Mouse (Mus musculus): ENCODE measurements around the gene Erich2. TPM values are rescaled to one million over a fixed set of nuclear protein-coding genes. Genes with fewer than 3 reads are reported as not detected.

Erich2 gene
- polyA plus RNA-seq, 1 experiment from 2014 or later = 0.59 TPM

GRCm38 (mm10) chr2:70552067-70552598 lies 43.5 kb downstream of the Erich2 start:
- 84% methylated on average over 15 of the region's 15 CpGs for WGBS
- no peak overlapping the region for H3K27ac ChIP-seq
- H3K4me3 ChIP-seq = no peak overlapping the region
- H3K27me3 ChIP-seq (ENCODE audit: low read depth, poor library complexity, severe bottlenecking) = no peaks in the 10 kb centered on the region
- H3K4me1 ChIP-seq = no peaks in the 10 kb centered on the region
- H3K9me3 ChIP-seq (replicated peaks) = no peaks in the 10 kb centered on the region
- no peaks in the 10 kb centered on the region for H3K36me3 ChIP-seq
- DNase-seq (ENCODE audit: low spot score) = no peak

- WGBS = 68% methylated on average over 4 of the region's 4 CpGs
- DNase-seq (ENCODE audit: low spot score) = no peak
- H3K27me3 ChIP-seq (ENCODE audit: low read depth, poor library complexity, severe bottlenecking) = no peaks in the 10 kb centered on the region
- no peaks in the 10 kb centered on the region for H3K9me3 ChIP-seq (replicated peaks)
- H3K27ac ChIP-seq = no peak within 1 kb of the TSS
- no peaks in the 10 kb centered on the region for H3K4me1 ChIP-seq
- no peaks in the 10 kb centered on the region for H3K36me3 ChIP-seq
- H3K4me3 ChIP-seq = no peak within 1 kb of the TSS
Measured at GRCm38 (mm10) chr2:70552772-70553171, 44.2 kb downstream of the Erich2 start, which contains the start of gene Gad1. Gad1 (plus strand) TSS chr2:70553072.

GRCm38 (mm10) chr2:70553826-70554225 lies 45.2 kb downstream of the Erich2 start:
- Histone ChIP-seq H3K36me3 (no peaks in the 10 kb centered on the region), H3K4me3 (no peak overlapping the region), H3K27me3 (ENCODE audit: low read depth, poor library complexity, severe bottlenecking) (peaks cover 6% of the 10 kb centered on the region), H3K9me3 (replicated peaks) (no peaks in the 10 kb centered on the region), H3K4me1 (no peaks in the 10 kb centered on the region), H3K27ac (no peak overlapping the region)
- 74% methylated on average over 3 of the region's 3 CpGs for whole genome bisulfite sequencing
- no peak for DNase-seq (ENCODE audit: low spot score)

GRCm38 (mm10) chr2:70558112-70558842 lies 49.7 kb downstream of the Erich2 start:
- 8% methylated on average over 18 of the region's 18 CpGs for WGBS
- Histone ChIP-seq H3K4me3 (no peak overlapping the region), H3K9me3 (replicated peaks) (no peaks in the 10 kb centered on the region), H3K4me1 (peaks cover 24% of the 10 kb centered on the region), H3K27me3 (ENCODE audit: low read depth, poor library complexity, severe bottlenecking) (peaks cover 51% of the 10 kb centered on the region), H3K27ac (no peak overlapping the region), H3K36me3 (no peaks in the 10 kb centered on the region)
- peak; percentile 89 for DNase-seq (ENCODE audit: low spot score)

GRCm38 (mm10) chr2:70558843-70559451 lies 50.3 kb downstream of the Erich2 start:
- Histone ChIP-seq H3K36me3 (no peaks in the 10 kb centered on the region), H3K9me3 (replicated peaks) (no peaks in the 10 kb centered on the region), H3K4me1 (peaks cover 30% of the 10 kb centered on the region), H3K27me3 (ENCODE audit: low read depth, poor library complexity, severe bottlenecking) (peaks cover 57% of the 10 kb centered on the region), H3K27ac (no peak overlapping the region), H3K4me3 (no peak overlapping the region)
- WGBS = 11% methylated on average over 24 of the region's 24 CpGs
- DNase-seq (ENCODE audit: low spot score) = no peak

- DNase-seq (ENCODE audit: low spot score) = peak; percentile 91
- Histone ChIP-seq H3K27ac (no peak overlapping the region), H3K27me3 (ENCODE audit: low read depth, poor library complexity, severe bottlenecking) (peaks cover 63% of the 10 kb centered on the region), H3K4me3 (no peak overlapping the region), H3K36me3 (no peaks in the 10 kb centered on the region), H3K9me3 (replicated peaks) (no peaks in the 10 kb centered on the region), H3K4me1 (peaks cover 36% of the 10 kb centered on the region)
- WGBS = under 1% methylated on average over 13 of the region's 13 CpGs
Measured at GRCm38 (mm10) chr2:70559520-70559919, 50.9 kb downstream of the Erich2 start.

GRCm38 (mm10) chr2:70561077-70561795 lies 52.6 kb downstream of the Erich2 start:
- Histone ChIP-seq H3K36me3 (no peaks in the 10 kb centered on the region), H3K4me1 (peaks cover 52% of the 10 kb centered on the region), H3K27ac (no peak overlapping the region), H3K4me3 (no peak overlapping the region; the same call in 1 of the 2 replicates), H3K9me3 (replicated peaks) (no peaks in the 10 kb centered on the region), H3K27me3 (ENCODE audit: low read depth, poor library complexity, severe bottlenecking) (peaks cover 80% of the 10 kb centered on the region)
- WGBS = 1% methylated on average over 29 of the region's 29 CpGs
- peak; percentile 85 for DNase-seq (ENCODE audit: low spot score)

GRCm38 (mm10) chr2:70562011-70562491 lies 53.4 kb downstream of the Erich2 start:
- H3K27ac ChIP-seq = no peak overlapping the region
- no peaks in the 10 kb centered on the region for H3K36me3 ChIP-seq
- peak; percentile 60 for DNase-seq (ENCODE audit: low spot score)
- peak overlapping the region; percentile 40 for H3K4me3 ChIP-seq
- H3K27me3 ChIP-seq (ENCODE audit: low read depth, poor library complexity, severe bottlenecking) = peaks cover 88% of the 10 kb centered on the region
- H3K9me3 ChIP-seq (replicated peaks) = no peaks in the 10 kb centered on the region
- H3K4me1 ChIP-seq = peaks cover 60% of the 10 kb centered on the region
- under 1% methylated on average over 42 of the region's 42 CpGs for WGBS

GRCm38 (mm10) chr2:70562611-70562980 lies 54.0 kb downstream of the Erich2 start:
- Histone ChIP-seq H3K9me3 (replicated peaks) (no peaks in the 10 kb centered on the region), H3K27me3 (ENCODE audit: low read depth, poor library complexity, severe bottlenecking) (peaks cover 94% of the 10 kb centered on the region), H3K27ac (no peak overlapping the region), H3K4me1 (peaks cover 65% of the 10 kb centered on the region), H3K4me3 (peak overlapping the region; percentile 40), H3K36me3 (no peaks in the 10 kb centered on the region)
- no peak for DNase-seq (ENCODE audit: low spot score)
- WGBS = under 1% methylated on average over 32 of the region's 34 CpGs

- H3K9me3 ChIP-seq (replicated peaks) = no peaks in the 10 kb centered on the region
- no peaks in the 10 kb centered on the region for H3K36me3 ChIP-seq
- under 1% methylated on average over 40 of the region's 40 CpGs for WGBS
- H3K27ac ChIP-seq = no peak overlapping the region
- DNase-seq (ENCODE audit: low spot score) = peak; percentile 55
- peaks cover 99% of the 10 kb centered on the region for H3K27me3 ChIP-seq (ENCODE audit: low read depth, poor library complexity, severe bottlenecking)
- H3K4me3 ChIP-seq = peak overlapping the region; percentile 40
- H3K4me1 ChIP-seq = peaks cover 71% of the 10 kb centered on the region
Measured at GRCm38 (mm10) chr2:70562981-70563671, 54.5 kb downstream of the Erich2 start.

- H3K36me3 ChIP-seq = no peaks in the 10 kb centered on the region
- no peak overlapping the region for H3K27ac ChIP-seq
- H3K27me3 ChIP-seq (ENCODE audit: low read depth, poor library complexity, severe bottlenecking) = peaks cover 100% of the 10 kb centered on the region
- 1% methylated on average over 38 of the region's 38 CpGs for WGBS
- H3K4me1 ChIP-seq = peaks cover 79% of the 10 kb centered on the region
- H3K4me3 ChIP-seq = peak overlapping the region; percentile 40
- DNase-seq (ENCODE audit: low spot score) = no peak
- H3K9me3 ChIP-seq (replicated peaks) = no peaks in the 10 kb centered on the region
Measured at GRCm38 (mm10) chr2:70563721-70564645, 55.4 kb downstream of the Erich2 start.

Data from limb, embryonic 10.5 days (tissue).